15 mouse cellular contexts compared by ENCODE assay signal in genomic region chr3:50639907-50640323, GRCm38 (mm10).
DNase-seq lines count a peak whose midpoint lies in the region; ATAC-seq and TF ChIP-seq lines count a peak whose summit lies in the region.
"Had no signal": no experiment of that assay in that cellular context is flagged by ENCODE, and none has a peak within 500 bp of the region (broad histone marks: within the 10 kb centered on the region; RNA-seq: fewer than 3 reads in every experiment).

No protein-coding gene starts in this region.

- TF ChIP-seq POLR2A in brain, embryonic 14.5 days (IDR thresholded peaks at IDR 0.05; ENCODE audit: borderline replicate concordance, extremely low read depth, insufficient read depth, insufficient read length, poor library complexity, severe bottlenecking): no peak

- no peak overlapping the region for H3K4me3 ChIP-seq in hindbrain, embryonic 16.5 days (ENCODE audit: low read length)
- no peak overlapping the region for H3K4me3 ChIP-seq in hindbrain, embryonic 13.5 days
- peak overlapping the region; percentile 28 for H3K4me3 ChIP-seq in forebrain, embryonic 15.5 days
- H3K4me3 ChIP-seq in neural tube, embryonic 15.5 days (replicated peaks): no peak overlapping the region
- H3K4me3 ChIP-seq: heart, adult 2 months; liver, embryonic 15.5 days; neural tube, embryonic 12.5 days had no signal

- no peak overlapping the region for H3K9ac ChIP-seq in hindbrain, embryonic 16.5 days (ENCODE audit: low read depth, low read length)
- no peak overlapping the region for H3K9ac ChIP-seq in hindbrain, embryonic 13.5 days
- H3K9ac ChIP-seq in forebrain, embryonic 15.5 days (replicated peaks): no peak overlapping the region
- no peak overlapping the region for H3K9ac ChIP-seq in neural tube, embryonic 15.5 days (replicated peaks)
- H3K9ac ChIP-seq: liver, embryonic 15.5 days; neural tube, embryonic 12.5 days had no signal

- no peak for TF ChIP-seq CTCF in brain, embryonic 14.5 days (IDR thresholded peaks at IDR 0.05; ENCODE audit: borderline replicate concordance, extremely low read depth, insufficient read depth, insufficient read length)

- peak; percentile 81 for DNase-seq in brain, embryonic 14.5 days (ENCODE audit: low read depth)
- DNase-seq in lung, adult 18-20 months: no peak
- no peak for DNase-seq in thymus, postnatal 4 days
- DNase-seq: adrenal gland, adult 8-10 months; cerebellum, adult 9-11 months; gastrocnemius, postnatal 10 days; heart, adult 2 months; kidney, adult 9 months; spleen, adult 18-20 months had no signal

- H3K27me3 ChIP-seq in hindbrain, embryonic 16.5 days (replicated peaks; ENCODE audit: control insufficient read depth, insufficient read depth, low read length): no peaks in the 10 kb centered on the region
- no peaks in the 10 kb centered on the region for H3K27me3 ChIP-seq in hindbrain, embryonic 13.5 days
- peaks cover 6% of the 10 kb centered on the region; the same call in 1 of the 2 replicates for H3K27me3 ChIP-seq in forebrain, embryonic 15.5 days
- no peaks in the 10 kb centered on the region for H3K27me3 ChIP-seq in neural tube, embryonic 15.5 days (replicated peaks)
- H3K27me3 ChIP-seq: liver, embryonic 15.5 days; neural tube, embryonic 12.5 days had no signal

- H3K36me3 ChIP-seq in hindbrain, embryonic 16.5 days (ENCODE audit: control insufficient read depth, insufficient read depth, low read length): no peaks in the 10 kb centered on the region
- no peaks in the 10 kb centered on the region for H3K36me3 ChIP-seq in hindbrain, embryonic 13.5 days
- no peaks in the 10 kb centered on the region for H3K36me3 ChIP-seq in forebrain, embryonic 15.5 days
- H3K36me3 ChIP-seq in neural tube, embryonic 15.5 days: no peaks in the 10 kb centered on the region
- H3K36me3 ChIP-seq: liver, embryonic 15.5 days; neural tube, embryonic 12.5 days had no signal

- 50% methylated on average over 12 of the region's 12 CpGs for WGBS in hindbrain, embryonic 16.5 days
- WGBS in hindbrain, embryonic 13.5 days: 51% methylated on average over 12 of the region's 12 CpGs
- WGBS in forebrain, embryonic 15.5 days: 11% methylated on average over 12 of the region's 12 CpGs
- 51% methylated on average over 12 of the region's 12 CpGs for WGBS in neural tube, embryonic 15.5 days

- H3K9me3 ChIP-seq in hindbrain, embryonic 16.5 days (ENCODE audit: control insufficient read depth, low read length): no peaks in the 10 kb centered on the region
- no peaks in the 10 kb centered on the region for H3K9me3 ChIP-seq in hindbrain, embryonic 13.5 days
- no peaks in the 10 kb centered on the region for H3K9me3 ChIP-seq in forebrain, embryonic 15.5 days
- H3K9me3 ChIP-seq in neural tube, embryonic 15.5 days (replicated peaks): no peaks in the 10 kb centered on the region
- H3K9me3 ChIP-seq: liver, embryonic 15.5 days; neural tube, embryonic 12.5 days had no signal

- ATAC-seq in hindbrain, embryonic 16.5 days: peak; percentile 37; the same call in 1 of the 2 replicates
- no peak for ATAC-seq in hindbrain, embryonic 13.5 days (ENCODE audit: low FRiP score)
- peak; percentile 75 for ATAC-seq in forebrain, embryonic 15.5 days (replicated peaks)
- no peak for ATAC-seq in neural tube, embryonic 15.5 days (ENCODE audit: low FRiP score)

- H3K27ac ChIP-seq in hindbrain, embryonic 16.5 days (ENCODE audit: low read depth, low read length): no peak overlapping the region
- no peak overlapping the region for H3K27ac ChIP-seq in hindbrain, embryonic 13.5 days
- H3K27ac ChIP-seq in forebrain, embryonic 15.5 days (replicated peaks): peak overlapping the region; percentile 29; the same call in 1 of the 2 replicates
- H3K27ac ChIP-seq in neural tube, embryonic 15.5 days (replicated peaks): no peak overlapping the region
- H3K27ac ChIP-seq: heart, adult 2 months; liver, embryonic 15.5 days; neural tube, embryonic 12.5 days had no signal

- H3K4me2 ChIP-seq in hindbrain, embryonic 16.5 days (ENCODE audit: low read length): peak overlapping the region; percentile 27
- no peak overlapping the region for H3K4me2 ChIP-seq in hindbrain, embryonic 13.5 days
- H3K4me2 ChIP-seq in forebrain, embryonic 15.5 days (replicated peaks): peak overlapping the region; percentile 38
- H3K4me2 ChIP-seq in neural tube, embryonic 15.5 days: peak overlapping the region; percentile 13; the same call in 1 of the 2 replicates
- H3K4me2 ChIP-seq: liver, embryonic 15.5 days; neural tube, embryonic 12.5 days had no signal

- H3K4me1 ChIP-seq in hindbrain, embryonic 16.5 days (ENCODE audit: control insufficient read depth, insufficient read depth, low read depth, low read length): no peaks in the 10 kb centered on the region
- H3K4me1 ChIP-seq in hindbrain, embryonic 13.5 days (replicated peaks): 0 out of 2 replicates have a peak, but pooled peaks cover 5% of the 10 kb centered on the region
- H3K4me1 ChIP-seq in forebrain, embryonic 15.5 days: peaks cover 10% of the 10 kb centered on the region
- no peaks in the 10 kb centered on the region for H3K4me1 ChIP-seq in neural tube, embryonic 15.5 days
- H3K4me1 ChIP-seq: liver, embryonic 15.5 days; neural tube, embryonic 12.5 days had no signal

Comparison
In these comparisons a context has a peak if more than half of its experiments do, and no peak if none do; other contexts are left out.
1. ATAC-seq: peak in hindbrain, embryonic 16.5 days (single experiment) and forebrain, embryonic 15.5 days (single experiment); none in hindbrain, embryonic 13.5 days (single experiment) and neural tube, embryonic 15.5 days (single experiment).